8 mouse cellular contexts compared by ENCODE assay signal in genomic region chr1:158355177-158356050, GRCm38 (mm10). TPM values are rescaled to one million over a fixed set of nuclear protein-coding genes. Genes with fewer than 3 reads are reported as not detected.
A peak's percentile ranks its signal among the peaks of the same experiment; 100 is the strongest.
DNase-seq lines count a peak whose midpoint lies in the region; ATAC-seq lines count a peak whose summit lies in the region.

No protein-coding gene starts in this region.

- peak; percentile 31 for ATAC-seq in forebrain, embryonic 13.5 days
- ATAC-seq in intestine, embryonic 16.5 days = peak; percentile 19
- ATAC-seq in limb, embryonic 11.5 days (ENCODE audit: insufficient number of reproducible peaks, low FRiP score, low TSS enrichment, low read depth) = no peak
- ATAC-seq in neural tube, embryonic 11.5 days (ENCODE audit: insufficient read depth, low FRiP score, low TSS enrichment) = peak; percentile 37

- 7% methylated on average over 28 of the region's 28 CpGs for WGBS in forebrain, embryonic 13.5 days
- 10% methylated on average over 28 of the region's 28 CpGs for WGBS in intestine, embryonic 16.5 days
- WGBS in limb, embryonic 11.5 days = 11% methylated on average over 28 of the region's 28 CpGs
- WGBS in neural tube, embryonic 11.5 days = 10% methylated on average over 28 of the region's 28 CpGs

- peak overlapping the region; percentile 49 for H3K27ac ChIP-seq in forebrain, embryonic 13.5 days
- H3K27ac ChIP-seq in intestine, embryonic 16.5 days (ENCODE audit: low read length) = no peak overlapping the region
- H3K27ac ChIP-seq in limb, embryonic 11.5 days (replicated peaks; ENCODE audit: low read depth, low read length) = no peak overlapping the region
- no peak overlapping the region for H3K27ac ChIP-seq in neural tube, embryonic 11.5 days (ENCODE audit: low read depth, low read length)

- no peaks in the 10 kb centered on the region for H3K36me3 ChIP-seq in forebrain, embryonic 13.5 days (ENCODE audit: poor library complexity, severe bottlenecking)
- no peaks in the 10 kb centered on the region for H3K36me3 ChIP-seq in intestine, embryonic 16.5 days (ENCODE audit: control insufficient read depth, insufficient read depth, low read length)
- H3K36me3 ChIP-seq in limb, embryonic 11.5 days (ENCODE audit: control insufficient read depth, insufficient read depth, low read length) = no peaks in the 10 kb centered on the region
- no peaks in the 10 kb centered on the region for H3K36me3 ChIP-seq in neural tube, embryonic 11.5 days (ENCODE audit: control insufficient read depth, insufficient read depth, low read length)

- H3K27me3 ChIP-seq in forebrain, embryonic 13.5 days = no peaks in the 10 kb centered on the region; the same call in none of the 2 replicates
- peaks cover 22% of the 10 kb centered on the region for H3K27me3 ChIP-seq in intestine, embryonic 16.5 days (replicated peaks; ENCODE audit: control insufficient read depth, insufficient read depth, low read length)
- H3K27me3 ChIP-seq in limb, embryonic 11.5 days (ENCODE audit: control insufficient read depth, insufficient read depth, low read length) = peaks cover 31% of the 10 kb centered on the region
- 0 out of 2 replicates have a peak, but pooled peaks cover 8% of the 10 kb centered on the region for H3K27me3 ChIP-seq in neural tube, embryonic 11.5 days (ENCODE audit: control insufficient read depth, insufficient read depth, low read length)

- H3K4me2 ChIP-seq in forebrain, embryonic 13.5 days = peak overlapping the region; percentile 94
- H3K4me2 ChIP-seq in intestine, embryonic 16.5 days (ENCODE audit: low read depth, low read length) = peak overlapping the region; percentile 90
- peak overlapping the region; percentile 78 for H3K4me2 ChIP-seq in limb, embryonic 11.5 days (ENCODE audit: low read depth, severe bottlenecking)
- H3K4me2 ChIP-seq in neural tube, embryonic 11.5 days (ENCODE audit: low read depth) = peak overlapping the region; percentile 91

- DNase-seq in left cerebral cortex, adult 18-20 months (ENCODE audit: low spot score in 2 of 2) = peak; percentile 61 to 75
- no peak for DNase-seq in left cerebral cortex, adult 11 months (ENCODE audit: low spot score)
- DNase-seq in limb, embryonic 11.5 days (ENCODE audit: low spot score) = no peak
- peak; percentile 50 for DNase-seq in neural tube, embryonic 11.5 days (ENCODE audit: low spot score)
- no peak for DNase-seq in gastrocnemius, postnatal 36 days
- DNase-seq in yolk sac, embryonic 10.5 days (ENCODE audit: low spot score) = no peak

- H3K9ac ChIP-seq in forebrain, embryonic 13.5 days = peak overlapping the region; percentile 77
- H3K9ac ChIP-seq in intestine, embryonic 16.5 days (ENCODE audit: low read depth, low read length) = peak overlapping the region; percentile 54; the same call in 1 of the 2 replicates
- H3K9ac ChIP-seq in limb, embryonic 11.5 days (ENCODE audit: low read length) = no peak overlapping the region
- H3K9ac ChIP-seq in neural tube, embryonic 11.5 days (ENCODE audit: low read length) = peak overlapping the region; percentile 57

- intact Hi-C loops in gastrocnemius, postnatal 36 days (cut with DNase I) = no loop called here

- peaks cover 22% of the 10 kb centered on the region for H3K4me1 ChIP-seq in forebrain, embryonic 13.5 days
- peaks cover 5% of the 10 kb centered on the region for H3K4me1 ChIP-seq in intestine, embryonic 16.5 days (ENCODE audit: control insufficient read depth, insufficient read depth, low read length)
- 0 out of 2 replicates have a peak, but pooled peaks cover 4% of the 10 kb centered on the region for H3K4me1 ChIP-seq in limb, embryonic 11.5 days (ENCODE audit: control insufficient read depth, insufficient read depth, low read length)
- H3K4me1 ChIP-seq in neural tube, embryonic 11.5 days (ENCODE audit: control insufficient read depth, insufficient read depth, low read length) = no peaks in the 10 kb centered on the region

- H3K4me3 ChIP-seq in forebrain, embryonic 13.5 days = peak overlapping the region; percentile 77
- H3K4me3 ChIP-seq in intestine, embryonic 16.5 days (ENCODE audit: low read length) = peak overlapping the region; percentile 47
- peak overlapping the region; percentile 46 for H3K4me3 ChIP-seq in limb, embryonic 11.5 days (ENCODE audit: low read depth, low read length)
- H3K4me3 ChIP-seq in neural tube, embryonic 11.5 days (ENCODE audit: low read depth, low read length) = peak overlapping the region; percentile 56

- H3K9me3 ChIP-seq in forebrain, embryonic 13.5 days (replicated peaks) = no peaks in the 10 kb centered on the region
- no peaks in the 10 kb centered on the region for H3K9me3 ChIP-seq in intestine, embryonic 16.5 days (ENCODE audit: control insufficient read depth, low read length)
- no peaks in the 10 kb centered on the region for H3K9me3 ChIP-seq in limb, embryonic 11.5 days (ENCODE audit: control insufficient read depth, low read length)
- no peaks in the 10 kb centered on the region for H3K9me3 ChIP-seq in neural tube, embryonic 11.5 days (ENCODE audit: control insufficient read depth, low read length)

RNA-seq across cellular contexts. Expression of gene Brinp2, which starts 0.7 kb away (rescaled TPM):
- total RNA-seq in left cerebral cortex, adult 18-20 months (2021) = 100 to 1,000 TPM; 104 to 109 TPM
- polyA plus RNA-seq in forebrain, embryonic 13.5 days (2015; fragmentation: Nextera tagmentation; extraction: Ambion mirVana) = 19.0 and 27.1 TPM in 2 replicates
- 0.29 and 0.42 TPM in 2 replicates for polyA plus RNA-seq in intestine, embryonic 16.5 days (2015; fragmentation: Nextera tagmentation; extraction: Ambion mirVana)
- polyA plus RNA-seq in limb, embryonic 11.5 days (2014; fragmentation: Nextera tagmentation; extraction: Ambion mirVana) = 0.05 TPM in 1 of 2 replicates, not detected in the other
- 3.5 and 3.9 TPM in 2 replicates for polyA plus RNA-seq in neural tube, embryonic 11.5 days (2014; fragmentation: Nextera tagmentation; extraction: Ambion mirVana)
- total RNA-seq in gastrocnemius, postnatal 36 days (2021) = under 1 TPM; 0.26 to 0.37 TPM

RNA-seq across cellular contexts. Expression of gene Astn1, which starts 6.7 kb away (rescaled TPM):
- 100 to 1,000 TPM; 169 to 182 TPM for total RNA-seq in left cerebral cortex, adult 18-20 months (2021)
- polyA plus RNA-seq in forebrain, embryonic 13.5 days (2015; fragmentation: Nextera tagmentation; extraction: Ambion mirVana) = 24.7 and 28.5 TPM in 2 replicates
- polyA plus RNA-seq in intestine, embryonic 16.5 days (2015; fragmentation: Nextera tagmentation; extraction: Ambion mirVana) = 0.67 and 0.81 TPM in 2 replicates
- 3.5 and 4.5 TPM in 2 replicates for polyA plus RNA-seq in limb, embryonic 11.5 days (2014; fragmentation: Nextera tagmentation; extraction: Ambion mirVana)
- polyA plus RNA-seq in neural tube, embryonic 11.5 days (2014; fragmentation: Nextera tagmentation; extraction: Ambion mirVana) = 13.5 and 15.8 TPM in 2 replicates
- under 1 TPM; 0.37 to 0.38 TPM for total RNA-seq in gastrocnemius, postnatal 36 days (2021)

Comparison
In these comparisons a context has a peak if more than half of its experiments do, and no peak if none do; other contexts are left out.
1. DNase-seq: peak in left cerebral cortex, adult 18-20 months (2 of 2) and neural tube, embryonic 11.5 days (single experiment); none in left cerebral cortex, adult 11 months (single experiment), limb, embryonic 11.5 days (single experiment), gastrocnemius, postnatal 36 days (0 of 2) and yolk sac, embryonic 10.5 days (single experiment).
2. Peak in every context shown above with its lines, with median percentiles within 50 percentile points of each other: H3K4me2 ChIP-seq and H3K4me3 ChIP-seq.